Mouse (Mus musculus) layer of hippocampus, postnatal 10 days (tissue): ENCODE results near the gene Snap23. TPM values are rescaled to one million over a fixed set of nuclear protein-coding genes. Genes with fewer than 3 reads are reported as not detected.

Source experiments
- total RNA-seq, 2 experiments: library from RNA; stranded (reverse); gene quantifications; 2 replicates each; pipeline ENCODE4 v1.2.3; 2021

The Snap23 gene
- total RNA-seq, 2 experiments from 2014 or later, result 18.3 to 18.8 TPM

Other genes with a start within 250 kb of the Snap23 start
- 10 to 100 TPM; 59.3 to 62.1 TPM for gene Vps39, start 214.5 kb upstream of the Snap23 start, total RNA-seq
- 10 to 100 TPM in 1 of 2 experiments, 1 to 10 TPM in 1; 7.8 to 10.8 TPM for gene Ganc, start 163.8 kb upstream of the Snap23 start, total RNA-seq
- gene Tmem87a, start 163.6 kb upstream of the Snap23 start, total RNA-seq, result 10 to 100 TPM; 31.4 to 34.1 TPM
- gene Capn3, start 111.7 kb upstream of the Snap23 start, total RNA-seq, result 1 to 10 TPM; 4.3 to 6.6 TPM
- gene Zfp106, start 3.8 kb upstream of the Snap23 start, total RNA-seq, result 100 to 1,000 TPM in 1 of 2 experiments, 10 to 100 TPM in 1; 98.3 to 101 TPM
- 10 to 100 TPM; 17.5 to 18.4 TPM for gene Haus2, start 41.7 kb downstream of the Snap23 start, total RNA-seq
- gene Lrrc57, start 41.8 kb downstream of the Snap23 start, total RNA-seq, result 10 to 100 TPM; 25.3 to 25.8 TPM
- 10 to 100 TPM; 11.0 to 12.5 TPM for gene Stard9, start 61.5 kb downstream of the Snap23 start, total RNA-seq